Mouse (Mus musculus) liver, embryonic 12.5 days (tissue): ENCODE data around the gene Cdh3. TPM values are rescaled to one million over a fixed set of nuclear protein-coding genes. Genes with fewer than 3 reads are reported as not detected.
A peak's percentile ranks its signal among the peaks of the same experiment; 100 is the strongest.

Experiments used
- ATAC-seq: fragments of 200-750 bp; cut with Nextera tagmentation; 2 replicates; pipeline ENCODE4 v1.8.0; 2017; ENCODE audit warnings: moderate number of reproducible peaks, mild to moderate bottlenecking, moderate library complexity
- H3K27ac ChIP-seq: fragments of 300-500 bp; sonication (generic); 2 replicates; pipeline ENCODE4 v1.5.1; 2016; ENCODE audit warnings: mild to moderate bottlenecking
- H3K27me3 ChIP-seq: fragments of 300-500 bp; sonication (generic); replicated peaks from 2 replicates; pipeline ENCODE4 v1.6.1; 2016; ENCODE audit warnings: mild to moderate bottlenecking, moderate library complexity
- H3K36me3 ChIP-seq: fragments of 300-500 bp; sonication (generic); 2 replicates; pipeline ENCODE4 v1.6.1; 2016; ENCODE audit warnings: mild to moderate bottlenecking, moderate library complexity
- H3K4me1 ChIP-seq: fragments of 300-500 bp; sonication (generic); 2 replicates; pipeline ENCODE4 v1.6.1; 2016
- H3K4me2 ChIP-seq: fragments of 300-500 bp; sonication (generic); 2 replicates; pipeline ENCODE4 v1.6.1; 2016; ENCODE audit warnings: mild to moderate bottlenecking, moderate library complexity
- H3K4me3 ChIP-seq: fragments of 300-500 bp; sonication (generic); 2 replicates; pipeline ENCODE4 v1.5.1; 2016; ENCODE audit warnings: mild to moderate bottlenecking, moderate library complexity
- H3K9ac ChIP-seq: fragments of 300-500 bp; sonication (generic); 2 replicates; pipeline ENCODE4 v1.6.1; 2016; ENCODE audit warnings: mild to moderate bottlenecking, moderate library complexity
- H3K9me3 ChIP-seq: fragments of 300-500 bp; sonication (generic); replicated peaks from 2 replicates; pipeline ENCODE4 v1.6.1; 2016; ENCODE audit warnings: mild to moderate bottlenecking, moderate library complexity
- WGBS: fragments of 180-500 bp; shearing (Covaris S2); methylation state at CpG from one replicate; pipeline ENCODE4 v1.1.7; 2016; ENCODE audit not compliant: insufficient replicate concordance; 5-methylcytosine and 5-hydroxymethylcytosine counted together
- polyA plus RNA-seq: library from polyadenylated mRNA; unstranded; fragments of >200 nt; fragmentation: Nextera tagmentation; extraction: Ambion mirVana; gene quantifications from 2 replicates; pipeline ENCODE4 v1.2.1, GENCODE M21; 2016

Gene Cdh3
- polyA plus RNA-seq, result 6.8 and 6.9 TPM in 2 replicates

GRCm38 (mm10) chr8:106510365-106510975, at the start of gene Cdh3:
Gene Cdh3, plus strand, starts transcription at chr8:106510891.
- no peaks in the 10 kb centered on the region for H3K36me3 ChIP-seq
- peak within 1 kb of the TSS; percentile 54 for H3K27ac ChIP-seq
- H3K4me2 ChIP-seq, result peak within 1 kb of the TSS; percentile 54
- H3K4me1 ChIP-seq, result 0 out of 2 replicates have a peak, but pooled peaks cover 15% of the 10 kb centered on the region
- H3K4me3 ChIP-seq, result peak within 1 kb of the TSS; percentile 42
- 0 out of 2 replicates have a peak, but pooled peaks have one; percentile 27 for ATAC-seq
- no peaks in the 10 kb centered on the region for H3K9me3 ChIP-seq
- H3K27me3 ChIP-seq, result peaks cover 93% of the 10 kb centered on the region
- WGBS, result 3% methylated on average over 33 of the region's 34 CpGs
- peak within 1 kb of the TSS; percentile 41 for H3K9ac ChIP-seq

DNA sequence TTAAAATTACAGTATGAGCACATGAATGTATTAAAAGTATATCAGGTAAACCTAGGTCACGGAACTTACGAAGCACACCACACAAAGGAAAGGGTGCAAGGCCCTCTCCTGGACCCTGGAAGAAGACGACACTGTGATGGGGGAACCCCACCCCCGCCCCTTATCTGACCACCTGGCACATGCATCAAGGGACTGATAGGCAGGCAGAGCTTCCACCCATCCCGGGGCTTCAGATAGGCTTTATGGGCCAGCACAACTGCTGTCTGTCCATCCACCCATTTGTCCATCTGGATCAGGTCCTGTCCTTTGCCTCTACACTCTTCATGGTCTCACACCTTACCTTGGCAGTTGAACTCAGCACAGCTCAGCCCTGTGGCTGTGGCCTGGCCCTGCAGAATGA, 48.6 kb upstream of the Cdh3 start:
- Histone ChIP-seq H3K4me3 (no peak overlapping the region), H3K4me2 (peak overlapping the region; percentile 14; the same call in 1 of the 2 replicates), H3K27me3 (no peaks in the 10 kb centered on the region), H3K9me3 (no peaks in the 10 kb centered on the region), H3K27ac (no peak overlapping the region), H3K9ac (no peak overlapping the region), H3K36me3 (no peaks in the 10 kb centered on the region), H3K4me1 (peaks cover 13% of the 10 kb centered on the region)
- 46% methylated on average over 5 of the region's 5 CpGs for WGBS
- ATAC-seq, result peak; percentile 51

DNA sequence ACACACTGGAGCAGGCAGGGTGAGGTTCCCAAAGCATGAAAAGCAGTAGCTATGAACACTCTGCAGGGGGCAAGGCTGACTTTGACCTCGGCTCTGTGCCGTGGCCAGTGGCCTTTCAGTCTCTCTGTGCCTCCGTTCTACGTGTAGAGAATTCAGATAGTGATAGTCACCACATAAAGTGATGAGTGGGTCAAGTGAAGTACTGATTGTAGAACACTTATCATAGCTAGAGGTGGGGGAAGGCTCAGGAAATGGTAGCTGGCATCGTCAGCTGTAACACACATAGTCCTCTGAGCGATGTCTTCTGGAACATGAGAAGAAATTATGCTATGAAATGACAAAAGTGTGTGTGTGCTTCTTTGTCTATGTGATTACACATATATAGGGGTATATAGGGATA, 46.9 kb upstream of the Cdh3 start:
- H3K36me3 ChIP-seq, result no peaks in the 10 kb centered on the region
- ATAC-seq, result no peak
- no peak overlapping the region for H3K4me3 ChIP-seq
- H3K4me2 ChIP-seq, result no peak overlapping the region
- WGBS, result 66% methylated on average over 6 of the region's 6 CpGs
- no peaks in the 10 kb centered on the region for H3K9me3 ChIP-seq
- peaks cover 13% of the 10 kb centered on the region for H3K4me1 ChIP-seq
- H3K9ac ChIP-seq, result no peak overlapping the region
- no peak overlapping the region for H3K27ac ChIP-seq
- H3K27me3 ChIP-seq, result no peaks in the 10 kb centered on the region

GRCm38 (mm10) chr8:106469485-106469884, 41.2 kb upstream of the Cdh3 start:
- Histone ChIP-seq H3K4me2 (no peak overlapping the region), H3K9me3 (no peaks in the 10 kb centered on the region), H3K36me3 (no peaks in the 10 kb centered on the region), H3K4me3 (no peak overlapping the region), H3K4me1 (no peaks in the 10 kb centered on the region), H3K9ac (no peak overlapping the region), H3K27me3 (no peaks in the 10 kb centered on the region), H3K27ac (no peak overlapping the region)
- WGBS, result 49% methylated on average over 7 of the region's 7 CpGs
- ATAC-seq, result no peak

- H3K27me3 ChIP-seq, result no peaks in the 10 kb centered on the region
- 71% methylated on average over 5 of the region's 5 CpGs for WGBS
- no peaks in the 10 kb centered on the region for H3K36me3 ChIP-seq
- no peaks in the 10 kb centered on the region for H3K4me1 ChIP-seq
- H3K27ac ChIP-seq, result no peak overlapping the region
- ATAC-seq, result no peak
- H3K4me3 ChIP-seq, result no peak overlapping the region
- no peaks in the 10 kb centered on the region for H3K9me3 ChIP-seq
- H3K4me2 ChIP-seq, result no peak overlapping the region
- no peak overlapping the region for H3K9ac ChIP-seq
Observed at GRCm38 (mm10) chr8:106474001-106474400, 36.7 kb upstream of the Cdh3 start.

DNA sequence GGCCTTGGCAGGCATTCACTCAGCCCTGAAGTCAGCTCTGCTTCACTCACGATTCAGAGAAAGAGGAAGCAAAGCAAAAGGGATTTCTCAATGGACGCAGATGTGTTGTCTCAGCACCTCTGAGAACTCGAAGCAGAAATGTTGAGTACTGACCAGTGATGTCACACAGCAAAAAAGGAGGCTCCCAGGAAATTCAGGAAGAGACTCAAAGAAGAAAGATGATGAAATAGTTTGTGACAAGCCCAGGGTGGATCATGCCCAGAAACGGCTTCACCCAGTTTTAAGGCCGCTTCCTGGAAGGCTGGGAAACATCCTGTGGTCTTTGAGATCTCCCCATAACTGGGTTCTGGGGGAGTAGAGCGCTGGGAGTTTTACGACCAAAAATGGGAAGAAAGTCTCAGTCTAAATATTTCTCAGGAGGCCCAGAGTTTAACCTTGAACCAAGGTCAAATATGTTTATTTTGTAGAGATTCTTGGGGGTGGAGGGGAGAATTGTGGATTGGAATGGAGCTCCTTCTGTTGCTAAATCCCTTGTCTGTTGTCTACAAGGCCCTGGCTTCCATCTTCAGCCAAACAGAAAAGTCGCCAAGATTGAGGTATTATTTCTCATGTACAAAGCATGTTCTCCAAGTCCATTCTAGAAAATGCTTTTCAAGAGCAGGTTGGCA, 10.5 kb upstream of the Cdh3 start, which contains the start of gene 6030452D12Rik:
Gene 6030452D12Rik (plus strand): TSS at position 505 of the 668 bp plus-strand sequence.
- H3K27me3 ChIP-seq, result peaks cover 2% of the 10 kb centered on the region; the same call in 1 of the 2 replicates
- no peaks in the 10 kb centered on the region for H3K9me3 ChIP-seq
- ATAC-seq, result no peak
- no peak within 1 kb of the TSS for H3K9ac ChIP-seq
- WGBS, result 46% methylated on average over 8 of the region's 8 CpGs
- H3K4me3 ChIP-seq, result no peak within 1 kb of the TSS
- H3K36me3 ChIP-seq, result no peaks in the 10 kb centered on the region
- H3K4me2 ChIP-seq, result no peak within 1 kb of the TSS
- H3K4me1 ChIP-seq, result no peaks in the 10 kb centered on the region
- 0 out of 2 replicates have a peak within 1 kb of the TSS, but pooled peaks have one; percentile 39 for H3K27ac ChIP-seq

DNA sequence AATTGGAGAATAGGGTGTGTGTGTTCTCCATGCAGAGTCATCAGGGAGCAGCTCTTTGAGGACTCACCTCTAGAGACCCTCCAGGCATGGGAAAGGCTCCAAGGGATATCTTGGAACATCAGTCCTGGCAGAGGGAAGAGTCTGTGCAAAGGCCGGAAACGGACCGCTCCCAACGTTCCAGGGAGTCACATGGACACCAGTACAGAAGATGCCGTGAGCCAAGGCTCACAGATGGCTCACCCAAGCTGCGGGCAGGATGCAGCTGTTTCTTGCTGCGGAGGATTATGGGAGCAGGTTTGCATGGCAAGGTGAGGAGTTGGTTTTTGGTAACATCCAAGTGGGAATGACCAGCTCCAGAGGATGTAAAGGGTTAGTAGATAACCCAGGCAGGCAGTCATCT, 6.5 kb upstream of the Cdh3 start:
- ATAC-seq, result no peak
- no peaks in the 10 kb centered on the region for H3K36me3 ChIP-seq
- WGBS, result 71% methylated on average over 7 of the region's 7 CpGs
- H3K4me3 ChIP-seq, result no peak overlapping the region
- H3K27ac ChIP-seq, result no peak overlapping the region
- 0 out of 2 replicates have a peak, but pooled peaks cover 2% of the 10 kb centered on the region for H3K4me1 ChIP-seq
- H3K27me3 ChIP-seq, result peaks cover 42% of the 10 kb centered on the region
- no peak overlapping the region for H3K9ac ChIP-seq
- H3K4me2 ChIP-seq, result no peak overlapping the region
- no peaks in the 10 kb centered on the region for H3K9me3 ChIP-seq

DNA sequence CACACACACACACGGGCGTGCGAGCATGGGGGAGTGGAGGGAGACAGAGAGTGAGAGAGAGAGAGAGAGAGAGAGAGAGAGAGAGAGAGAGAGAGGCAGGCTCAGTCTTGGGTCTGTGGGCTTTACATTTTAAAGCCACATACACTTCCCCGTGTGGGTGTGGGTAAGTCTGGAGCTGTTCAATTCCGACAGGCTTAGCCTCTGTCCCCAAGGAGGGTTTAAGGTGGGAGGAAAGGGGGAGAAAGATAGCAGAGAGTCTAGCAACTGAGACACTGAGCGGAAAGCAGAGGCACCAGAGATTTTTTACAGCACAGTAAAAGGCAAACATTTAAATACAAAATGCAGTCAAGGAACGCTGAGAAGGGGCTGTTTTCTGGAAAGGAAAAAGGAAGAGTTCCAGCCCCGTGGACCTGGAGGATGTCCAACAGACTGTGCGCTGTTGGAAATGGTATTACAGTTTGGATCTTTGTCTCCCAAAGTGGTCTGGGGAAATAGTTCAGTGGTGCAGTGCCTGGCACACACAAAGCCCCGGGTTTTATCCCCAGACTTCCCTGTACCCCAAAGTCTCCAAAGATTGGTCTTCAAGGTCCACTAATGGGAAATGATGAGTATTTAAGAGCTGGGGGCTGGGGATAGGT, 5.2 kb upstream of the Cdh3 start:
- WGBS, result 53% methylated on average over 10 of the region's 10 CpGs
- Histone ChIP-seq H3K36me3 (no peaks in the 10 kb centered on the region), H3K4me2 (no peak overlapping the region), H3K9me3 (no peaks in the 10 kb centered on the region), H3K4me1 (0 out of 2 replicates have a peak, but pooled peaks cover 7% of the 10 kb centered on the region), H3K27ac (no peak overlapping the region), H3K4me3 (no peak overlapping the region), H3K27me3 (peaks cover 54% of the 10 kb centered on the region), H3K9ac (no peak overlapping the region)
- ATAC-seq, result no peak

DNA sequence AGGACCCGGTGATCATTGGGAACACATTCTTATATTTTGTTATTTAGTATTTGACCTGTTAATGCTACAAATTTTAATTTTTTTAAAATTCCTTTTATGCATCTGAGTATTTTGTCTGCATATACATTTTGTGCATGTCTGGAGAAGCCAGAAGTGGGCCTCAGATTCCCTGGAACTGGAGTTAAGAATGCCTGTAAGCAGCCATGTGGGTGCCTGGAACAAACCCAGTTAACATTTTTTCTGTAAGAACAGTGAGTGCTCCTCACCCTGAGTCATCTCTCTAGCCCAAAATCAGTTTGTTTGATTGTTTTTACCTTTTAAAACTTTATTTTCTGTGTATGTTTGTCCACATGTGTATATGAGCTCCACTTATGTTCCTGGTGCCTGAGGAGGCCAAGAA, 4.6 kb upstream of the Cdh3 start:
- Histone ChIP-seq H3K9ac (no peak overlapping the region), H3K4me3 (no peak overlapping the region), H3K4me1 (0 out of 2 replicates have a peak, but pooled peaks cover 9% of the 10 kb centered on the region), H3K27me3 (peaks cover 60% of the 10 kb centered on the region), H3K9me3 (no peaks in the 10 kb centered on the region), H3K27ac (no peak overlapping the region), H3K36me3 (no peaks in the 10 kb centered on the region), H3K4me2 (no peak overlapping the region)
- 77% methylated on average over 1 of the region's 1 CpGs for WGBS
- no peak for ATAC-seq

DNA sequence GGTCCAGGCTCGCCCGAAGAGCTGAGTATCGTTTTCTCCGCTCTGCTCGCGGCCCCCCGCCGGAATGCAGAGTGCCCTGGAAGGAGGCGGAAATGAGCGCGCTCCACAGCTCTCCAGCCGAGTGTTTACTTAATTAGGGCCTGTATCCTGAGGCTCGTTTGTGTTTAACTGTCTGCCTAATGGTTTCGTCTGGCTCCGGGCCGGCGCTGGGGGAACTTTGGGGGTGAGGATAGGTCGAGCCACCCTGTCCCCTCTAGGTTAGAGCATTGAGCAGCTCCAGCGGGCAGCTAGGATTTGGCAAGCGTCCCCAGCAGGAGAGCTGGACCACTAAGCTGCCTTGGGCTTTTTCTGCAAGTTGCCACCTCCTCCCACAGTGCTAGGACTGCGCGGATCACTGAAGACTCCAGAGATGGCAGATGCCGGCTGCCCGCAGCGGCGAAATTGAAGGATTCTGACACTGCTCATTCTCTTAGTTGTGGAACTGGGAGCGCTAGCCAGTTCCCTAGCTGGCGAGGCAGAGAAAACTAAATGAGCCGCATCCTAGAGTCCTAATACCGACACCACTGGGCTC, 2.8 kb upstream of the Cdh3 start:
- Histone ChIP-seq H3K9me3 (no peaks in the 10 kb centered on the region), H3K4me2 (peak overlapping the region; percentile 50), H3K27ac (peak overlapping the region; percentile 40; the same call in 1 of the 2 replicates), H3K4me3 (peak overlapping the region; percentile 22; the same call in 1 of the 2 replicates), H3K36me3 (no peaks in the 10 kb centered on the region), H3K4me1 (0 out of 2 replicates have a peak, but pooled peaks cover 15% of the 10 kb centered on the region), H3K27me3 (peaks cover 78% of the 10 kb centered on the region), H3K9ac (no peak overlapping the region)
- no peak for ATAC-seq
- WGBS, result 3% methylated on average over 30 of the region's 30 CpGs

DNA sequence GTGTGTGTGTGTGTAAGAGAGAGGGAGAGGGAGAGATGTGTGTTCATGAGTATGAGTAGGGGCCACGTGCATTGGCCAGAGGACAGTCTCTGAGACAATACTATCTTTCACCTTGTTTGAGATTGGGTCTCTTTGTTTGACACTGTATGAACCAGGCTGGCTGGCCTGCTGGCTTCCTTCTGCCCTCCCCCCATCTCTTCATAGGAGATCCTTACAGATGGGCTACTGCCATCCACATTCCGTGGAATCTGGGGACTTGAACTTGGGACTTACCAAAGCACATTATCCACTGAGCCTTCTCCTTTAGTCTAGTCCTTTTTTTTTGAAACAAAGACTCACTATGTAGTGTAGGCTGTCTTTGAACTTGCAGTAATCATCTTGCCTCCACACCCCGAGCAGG, 2.2 kb upstream of the Cdh3 start:
- H3K4me2 ChIP-seq, result peak overlapping the region; percentile 50; the same call in 1 of the 2 replicates
- no peak overlapping the region for H3K9ac ChIP-seq
- ATAC-seq, result no peak
- H3K9me3 ChIP-seq, result no peaks in the 10 kb centered on the region
- no peaks in the 10 kb centered on the region for H3K36me3 ChIP-seq
- H3K27me3 ChIP-seq, result peaks cover 84% of the 10 kb centered on the region
- WGBS, result 16% methylated on average over 3 of the region's 3 CpGs
- no peak overlapping the region for H3K4me3 ChIP-seq
- H3K4me1 ChIP-seq, result 0 out of 2 replicates have a peak, but pooled peaks cover 15% of the 10 kb centered on the region
- H3K27ac ChIP-seq, result no peak overlapping the region
